Mouse (Mus musculus) olfactory bulb, adult 2 months (tissue): ENCODE measurements around the gene Ngdn. TPM values are rescaled to one million over a fixed set of nuclear protein-coding genes. Genes with fewer than 3 reads are reported as not detected.
A peak's percentile ranks its signal among the peaks of the same experiment; 100 is the strongest.

ENCODE experiments used
- H3K27ac ChIP-seq: fragments of 200-500 bp; 2 replicates; pipeline ENCODE4 v1.5.1; 2012; ENCODE audit warnings: low read depth, low read length; ENCODE audit not compliant: insufficient read depth
- H3K4me1 ChIP-seq: fragments of 200-500 bp; 2 replicates; pipeline ENCODE4 v1.6.1; 2012; ENCODE audit warnings: low read length; ENCODE audit not compliant: control insufficient read depth, insufficient read depth
- H3K4me3 ChIP-seq: fragments of 200-500 bp; 2 replicates; pipeline ENCODE4 v1.5.1; 2012; ENCODE audit warnings: mild to moderate bottlenecking, low read depth, low read length, moderate library complexity; ENCODE audit not compliant: insufficient read depth
- CTCF ChIP-seq: fragments of 200-500 bp; IDR thresholded peaks from 2 replicates; pipeline ENCODE4 v1.5.1; 2012; ENCODE audit warnings: low read depth, mild to moderate bottlenecking, low read length, moderate library complexity; ENCODE audit not compliant: insufficient read depth
- POLR2A ChIP-seq: fragments of 200-500 bp; IDR thresholded peaks from 2 replicates; pipeline ENCODE4 v1.6.1; 2012; ENCODE audit warnings: mild to moderate bottlenecking, low read depth, low read length, moderate library complexity; ENCODE audit not compliant: insufficient read depth
- WGBS: fragments of 180-500 bp; shearing (Covaris S2); methylation state at CpG from one replicate; pipeline ENCODE4 v1.1.7; 2018; 5-methylcytosine and 5-hydroxymethylcytosine counted together
- polyA plus RNA-seq: library from polyadenylated mRNA; stranded (reverse); fragments of >200 nt; gene quantifications from 2 replicates; pipeline ENCODE4 v1.2.4, GENCODE M21; 2012; ENCODE audit warnings: low replicate concordance; ENCODE audit not compliant: missing spikeins, insufficient read depth, insufficient read length

The Ngdn gene
- polyA plus RNA-seq, 1 experiment, result not detected

DNA sequence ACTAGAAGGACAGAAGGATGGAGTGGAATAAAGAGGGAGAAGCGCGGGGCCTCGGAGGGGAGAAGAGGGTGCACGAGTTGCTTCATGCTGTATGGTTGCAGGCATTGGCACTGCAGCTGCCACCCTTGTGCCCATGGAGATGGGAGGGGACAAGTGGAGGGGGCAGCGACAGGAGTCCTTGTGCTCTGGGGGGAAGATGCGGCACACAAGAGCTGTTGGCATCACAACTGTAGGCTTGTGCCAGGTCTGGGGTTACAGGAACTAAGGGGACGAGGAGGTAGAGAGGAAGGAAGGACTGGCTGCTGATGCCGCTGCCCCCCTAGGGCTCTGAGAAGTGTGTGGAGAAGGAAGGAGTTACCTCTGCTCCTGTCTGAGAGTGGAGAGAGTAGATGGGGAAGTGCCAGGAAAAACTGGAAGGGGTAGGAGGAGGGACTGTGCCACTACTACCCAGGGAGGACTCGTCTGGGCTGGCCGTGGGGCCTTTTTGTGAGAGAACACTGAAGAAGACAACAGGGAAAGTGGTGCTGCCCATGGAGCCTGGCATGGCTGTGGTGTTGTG is 39.0 kb downstream of the Ngdn start:
- 13% methylated on average over 10 of the region's 10 CpGs for WGBS
- Histone ChIP-seq H3K4me1 (peaks cover 30% of the 10 kb centered on the region), H3K4me3 (peak overlapping the region; percentile 59), H3K27ac (peak overlapping the region; percentile 96)
- no peak for TF ChIP-seq POLR2A
- no peak for TF ChIP-seq CTCF

DNA sequence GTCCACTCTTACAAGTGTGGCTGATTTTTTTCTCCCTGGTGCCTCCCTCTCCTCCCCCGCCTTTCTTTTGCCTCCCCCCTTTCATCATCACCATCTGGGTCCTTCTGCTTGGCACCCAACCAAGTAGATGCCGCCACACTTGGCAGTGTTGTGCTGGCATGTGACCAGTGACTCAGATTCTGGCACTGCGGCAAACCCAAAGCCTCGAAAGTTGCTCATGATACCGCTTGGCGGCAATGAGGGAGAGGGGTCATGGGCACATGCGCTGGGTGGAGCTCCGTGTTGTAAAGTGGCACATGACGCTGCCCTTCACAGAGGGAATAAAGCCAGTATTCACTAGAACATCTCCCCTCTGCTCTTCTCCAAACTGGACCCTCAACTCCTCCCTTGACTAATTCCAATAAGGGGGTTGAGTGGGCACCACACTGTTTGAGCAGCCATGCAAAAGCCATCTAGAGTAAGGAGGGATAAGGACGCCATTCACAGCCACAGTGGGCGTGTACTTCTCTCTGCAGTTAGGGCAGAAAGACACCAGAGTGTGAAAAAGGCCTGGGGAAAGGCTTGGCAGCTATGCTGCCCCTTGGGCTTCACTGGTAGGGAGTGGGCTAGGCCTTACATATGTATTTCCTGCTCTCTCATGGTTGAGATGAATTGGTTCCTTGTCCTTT is 40.0 kb downstream of the Ngdn start:
- peak overlapping the region; percentile 59 for H3K4me3 ChIP-seq
- TF ChIP-seq CTCF (no peak; the same call in 1 of the 2 replicates), POLR2A (no peak)
- peaks cover 35% of the 10 kb centered on the region for H3K4me1 ChIP-seq
- peak overlapping the region; percentile 96 for H3K27ac ChIP-seq
- 14% methylated on average over 11 of the region's 11 CpGs for WGBS

DNA sequence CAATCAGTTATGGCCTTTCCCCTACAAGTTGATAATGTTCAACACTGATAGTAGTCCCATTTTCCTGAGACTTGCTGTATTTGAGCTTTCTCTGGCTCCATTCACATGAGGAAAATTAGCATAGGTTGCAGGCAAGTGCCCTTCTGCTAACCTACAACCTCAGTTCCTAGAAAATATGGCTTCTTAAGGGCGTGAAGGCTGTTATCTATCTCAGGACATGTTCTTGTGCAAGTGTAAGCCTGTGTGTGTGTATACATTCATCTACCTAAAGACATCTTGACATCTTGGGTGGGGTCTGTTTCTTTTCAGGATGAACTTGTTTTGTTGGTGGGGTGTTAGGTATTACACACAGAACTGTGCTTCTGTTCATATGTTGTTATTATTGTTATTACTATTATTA is 43.8 kb downstream of the Ngdn start:
- 85% methylated on average over 1 of the region's 1 CpGs for WGBS
- Histone ChIP-seq H3K4me1 (peaks cover 52% of the 10 kb centered on the region), H3K4me3 (no peak overlapping the region), H3K27ac (no peak overlapping the region)
- TF ChIP-seq CTCF (no peak), POLR2A (no peak)

DNA sequence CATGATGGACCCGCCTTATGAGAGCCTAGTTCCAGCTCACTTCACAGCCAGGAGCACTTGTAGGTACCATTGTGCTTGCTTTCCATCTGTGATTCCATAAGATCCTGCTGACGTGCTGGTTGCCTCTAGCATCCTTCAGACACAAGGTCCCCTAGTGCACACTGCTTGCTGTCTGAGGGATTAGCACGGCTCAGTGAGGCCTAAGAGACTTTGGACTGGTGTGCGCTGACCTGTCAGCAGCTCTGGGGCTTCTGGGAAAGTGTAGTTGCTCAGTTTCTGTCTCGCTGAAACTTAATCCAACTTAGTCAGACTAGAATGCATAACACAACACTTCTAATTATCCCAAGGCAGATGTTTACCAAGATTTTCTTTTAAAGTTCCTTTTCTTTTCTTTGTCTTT is 44.7 kb downstream of the Ngdn start:
- TF ChIP-seq CTCF (no peak), POLR2A (no peak)
- Histone ChIP-seq H3K4me1 (peaks cover 52% of the 10 kb centered on the region), H3K4me3 (no peak overlapping the region), H3K27ac (no peak overlapping the region)
- 65% methylated on average over 5 of the region's 5 CpGs for WGBS

DNA sequence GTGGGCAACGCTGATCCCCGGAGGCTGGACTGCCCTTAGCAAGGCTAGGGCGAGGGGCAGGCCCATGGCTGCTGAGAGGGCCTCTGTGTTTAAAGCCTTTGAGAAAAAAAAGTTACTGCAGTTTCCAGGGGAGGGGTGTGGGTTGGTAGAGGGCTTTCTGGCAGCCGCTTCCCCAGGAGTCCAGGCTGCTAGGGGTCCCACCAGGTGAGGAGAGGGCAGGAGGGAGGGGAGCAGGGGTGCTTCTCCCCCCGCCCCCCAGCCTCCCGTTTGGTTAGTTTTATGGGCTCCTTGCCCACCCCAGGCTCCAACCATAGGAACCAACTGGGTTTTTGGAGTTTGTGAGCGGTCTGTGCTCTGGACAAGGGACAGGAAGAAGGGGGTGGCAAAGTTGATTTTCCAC is 46.6 kb downstream of the Ngdn start:
- H3K27ac ChIP-seq, result no peak overlapping the region
- 53% methylated on average over 7 of the region's 7 CpGs for WGBS

DNA sequence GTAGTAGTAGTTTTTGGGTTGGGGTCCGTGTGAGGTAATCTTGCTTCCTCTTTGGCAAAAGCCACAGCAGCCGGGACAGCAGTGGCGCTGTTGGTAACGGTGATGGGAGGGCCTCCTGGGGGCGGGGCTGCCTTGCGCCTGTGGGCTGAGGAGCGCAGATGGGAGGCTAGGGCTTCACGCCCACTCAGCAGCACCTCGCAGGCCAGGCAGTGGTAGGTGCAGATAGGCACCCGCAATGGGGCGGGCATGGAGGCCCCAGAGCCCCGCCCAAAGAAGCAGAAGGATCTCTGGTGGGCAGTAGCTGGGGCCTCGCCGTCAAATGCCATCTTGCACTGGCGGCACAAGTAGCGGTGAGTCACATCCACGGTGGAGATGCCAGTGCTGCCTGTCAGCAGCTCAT is 47.4 kb downstream of the Ngdn start:
- peaks cover 60% of the 10 kb centered on the region for H3K4me1 ChIP-seq
- H3K4me3 ChIP-seq, result no peak overlapping the region
- TF ChIP-seq POLR2A, result no peak
- TF ChIP-seq CTCF, result no peak
- 32% methylated on average over 17 of the region's 17 CpGs for WGBS
- no peak overlapping the region for H3K27ac ChIP-seq

More for the DNA sequence above, 46.6 kb downstream of the Ngdn start:
- Histone ChIP-seq H3K4me3 (no peak overlapping the region), H3K4me1 (peaks cover 60% of the 10 kb centered on the region)
- no peak for TF ChIP-seq CTCF
- TF ChIP-seq POLR2A, result no peak

DNA sequence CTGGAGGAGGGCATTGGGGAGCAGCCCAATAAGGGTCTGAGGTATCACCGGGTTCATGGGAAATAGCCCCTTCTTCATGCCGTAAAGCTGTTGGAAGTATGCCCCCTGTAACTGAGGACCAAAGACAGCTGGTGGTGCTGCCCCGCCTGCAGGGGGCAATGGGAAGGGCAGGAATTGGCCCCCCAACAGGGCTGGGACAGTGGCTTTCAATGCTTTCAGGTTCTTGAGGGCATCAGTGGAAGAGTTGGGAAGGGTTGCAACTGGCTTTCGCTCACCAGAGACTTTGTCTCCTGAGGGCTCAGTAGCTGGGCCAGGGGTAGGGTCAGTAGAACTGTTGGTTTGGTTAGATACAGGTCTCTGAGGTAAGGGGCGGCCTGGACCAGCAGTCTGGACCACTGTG is 47.9 kb downstream of the Ngdn start:
- H3K27ac ChIP-seq, result no peak overlapping the region

DNA sequence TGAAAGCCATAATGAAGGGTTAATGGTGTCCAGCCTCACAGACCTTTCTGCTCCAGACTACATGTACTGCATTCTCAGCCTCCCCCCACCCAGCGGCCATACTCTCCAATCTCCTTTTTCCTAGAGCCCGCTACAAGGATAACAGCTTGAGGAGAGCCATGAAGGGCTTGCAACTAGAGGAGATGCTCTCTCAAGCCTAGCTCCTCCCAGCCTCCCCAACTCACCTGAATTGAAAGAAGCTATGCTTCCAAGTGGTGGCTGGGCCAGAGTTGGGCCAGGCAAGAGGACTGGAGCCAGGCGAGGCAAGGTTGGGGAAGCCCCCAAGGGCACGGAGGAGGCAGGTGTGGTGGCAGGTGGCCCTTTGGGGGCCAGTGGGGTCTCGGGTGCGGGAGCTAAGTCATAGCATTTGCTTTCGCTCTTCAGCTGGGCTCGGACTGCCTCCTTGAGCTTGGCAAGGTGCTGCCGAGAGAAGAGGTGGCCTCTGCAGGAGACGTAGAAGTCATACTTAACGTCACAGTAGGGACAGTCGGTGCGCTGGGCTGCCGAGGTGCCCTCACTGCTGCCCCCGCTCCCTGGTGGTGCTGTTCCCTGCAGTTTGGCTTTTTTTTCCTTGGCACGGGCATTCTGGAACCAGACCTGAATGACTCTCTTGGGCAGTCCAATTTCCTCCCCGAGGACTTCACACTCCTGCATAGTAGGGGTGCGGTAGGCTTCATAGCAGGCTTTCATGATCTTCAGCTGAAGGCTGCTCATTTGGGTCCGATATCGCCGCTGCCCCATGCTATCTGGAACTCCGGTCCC is 48.5 kb downstream of the Ngdn start:
- WGBS, result 77% methylated on average over 22 of the region's 22 CpGs
- Histone ChIP-seq H3K27ac (no peak overlapping the region), H3K4me1 (peaks cover 62% of the 10 kb centered on the region), H3K4me3 (no peak overlapping the region)
- TF ChIP-seq CTCF (no peak), POLR2A (no peak)

More for the DNA sequence above, 47.9 kb downstream of the Ngdn start:
- TF ChIP-seq CTCF (no peak), POLR2A (no peak)
- 83% methylated on average over 5 of the region's 5 CpGs for WGBS
- Histone ChIP-seq H3K4me1 (peaks cover 60% of the 10 kb centered on the region), H3K4me3 (no peak overlapping the region)
